Mouse (Mus musculus): ENCODE data around the gene F2rl2.

GRCm38 (mm10) chr13:95730491-95730890 is 33.8 kb downstream of the F2rl2 start:
- TF ChIP-seq CTCF (IDR thresholded peaks at IDR 0.05; ENCODE audit: low read depth, low read length) (no peak), POLR2A (IDR thresholded peaks at IDR 0.05; ENCODE audit: extremely low read depth, insufficient read depth, low read length) (no peak)

All from liver, adult 2 months (tissue).